Mouse (Mus musculus): Measurements from ENCODE around the gene Fam178b. TPM values are rescaled to one million over a fixed set of nuclear protein-coding genes. Genes with fewer than 3 reads are reported as not detected.
A peak's percentile ranks its signal among the peaks of the same experiment; 100 is the strongest.
"Not testable (repeated sequence)": the region's sequence is repeated elsewhere in the genome, so short reads cannot be mapped to it uniquely, and the experiment has no call there.

The Fam178b gene
- polyA plus RNA-seq, 1 experiment from 2014 or later = 0.59 TPM

GRCm38 (mm10) chr1:36630053-36630739 is 52.8 kb downstream of the Fam178b start:
- Histone ChIP-seq H3K27ac (replicated peaks) (no peak overlapping the region), H3K9ac (ENCODE audit: low read length) (no peak overlapping the region), H3K4me3 (ENCODE audit: low read depth, low read length) (no peak overlapping the region), H3K4me2 (replicated peaks; ENCODE audit: low read depth) (no peak overlapping the region), H3K27me3 (ENCODE audit: control insufficient read depth, insufficient read depth, low read length) (no peaks in the 10 kb centered on the region), H3K9me3 (ENCODE audit: control insufficient read depth, low read length) (no peaks in the 10 kb centered on the region), H3K4me1 (replicated peaks; ENCODE audit: control insufficient read depth, insufficient read depth) (no peaks in the 10 kb centered on the region), H3K36me3 (ENCODE audit: control insufficient read depth, insufficient read depth, low read length) (no peaks in the 10 kb centered on the region)
- DNase-seq (ENCODE audit: low spot score) = no peak
- TF ChIP-seq EP300 (optimal IDR thresholded peaks at IDR 0.05) = no peak
- no peak for TF ChIP-seq CTCF (IDR thresholded peaks at IDR 0.05; ENCODE audit: low read depth)
- WGBS = 66% methylated on average over 3 of the region's 3 CpGs
- ATAC-seq (ENCODE audit: low FRiP score, low TSS enrichment) = no peak

DNA sequence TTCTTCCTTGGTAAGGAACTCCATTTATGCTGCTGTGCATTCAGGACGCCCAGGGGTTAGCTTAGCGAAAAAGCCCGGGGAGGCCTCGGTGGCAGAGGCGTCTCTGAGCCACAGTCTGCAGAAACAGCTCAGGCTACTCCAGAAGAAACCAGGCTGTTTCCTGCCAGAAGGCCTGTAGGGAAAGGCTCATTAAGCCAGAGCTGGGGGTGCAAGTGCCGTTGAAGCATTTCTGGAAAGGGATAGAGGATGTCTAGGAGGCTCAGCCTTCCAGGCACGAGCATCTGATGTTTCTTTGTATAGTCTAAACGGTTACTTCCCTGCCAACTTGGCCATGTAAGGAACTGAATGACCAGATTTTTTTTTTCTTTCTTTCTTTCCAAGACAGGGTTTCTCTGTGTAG is 54.4 kb downstream of the Fam178b start:
- H3K4me1 ChIP-seq (replicated peaks; ENCODE audit: control insufficient read depth, insufficient read depth) = no peaks in the 10 kb centered on the region
- no peak overlapping the region for H3K4me3 ChIP-seq (ENCODE audit: low read depth, low read length)
- ATAC-seq (ENCODE audit: low FRiP score, low TSS enrichment) (no peak), DNase-seq (ENCODE audit: low spot score) (no peak)
- no peaks in the 10 kb centered on the region for H3K36me3 ChIP-seq (ENCODE audit: control insufficient read depth, insufficient read depth, low read length)
- WGBS = 30% methylated on average over 8 of the region's 8 CpGs
- H3K27me3 ChIP-seq (ENCODE audit: control insufficient read depth, insufficient read depth, low read length) = no peaks in the 10 kb centered on the region
- TF ChIP-seq EP300 (optimal IDR thresholded peaks at IDR 0.05) = no peak
- no peaks in the 10 kb centered on the region for H3K9me3 ChIP-seq (ENCODE audit: control insufficient read depth, low read length)
- no peak overlapping the region for H3K4me2 ChIP-seq (replicated peaks; ENCODE audit: low read depth)
- H3K9ac ChIP-seq (ENCODE audit: low read length) = no peak overlapping the region
- H3K27ac ChIP-seq (replicated peaks) = peak overlapping the region; percentile 75

DNA sequence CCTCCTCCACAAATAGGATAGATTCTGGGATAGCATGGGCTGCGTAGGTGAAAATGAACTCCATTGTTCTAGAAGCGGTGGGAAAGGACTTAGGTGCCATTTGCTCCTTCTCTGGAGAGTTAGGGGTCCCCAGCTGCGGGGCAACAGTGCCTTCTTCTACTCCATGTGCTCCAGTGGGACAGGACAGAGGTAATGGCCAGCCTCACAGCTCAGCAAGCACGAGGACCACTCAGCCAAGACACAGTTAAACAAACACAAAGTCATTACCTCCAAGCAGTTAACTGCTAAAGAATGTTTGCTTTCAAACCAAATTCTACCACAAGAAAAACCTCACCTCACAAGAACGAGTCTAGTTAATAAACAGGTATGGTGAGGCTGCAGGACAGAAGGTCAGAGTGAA is 57.5 kb downstream of the Fam178b start:
- WGBS = 61% methylated on average over 5 of the region's 5 CpGs
- Histone ChIP-seq H3K9ac (ENCODE audit: low read length) (no peak overlapping the region), H3K9me3 (ENCODE audit: control insufficient read depth, low read length) (no peaks in the 10 kb centered on the region), H3K4me2 (replicated peaks; ENCODE audit: low read depth) (no peak overlapping the region), H3K36me3 (ENCODE audit: control insufficient read depth, insufficient read depth, low read length) (no peaks in the 10 kb centered on the region), H3K27me3 (ENCODE audit: control insufficient read depth, insufficient read depth, low read length) (no peaks in the 10 kb centered on the region), H3K4me1 (replicated peaks; ENCODE audit: control insufficient read depth, insufficient read depth) (no peaks in the 10 kb centered on the region), H3K27ac (replicated peaks) (no peak overlapping the region), H3K4me3 (ENCODE audit: low read depth, low read length) (no peak overlapping the region)
- no peak for DNase-seq (ENCODE audit: low spot score)
- no peak for TF ChIP-seq CTCF (IDR thresholded peaks at IDR 0.05; ENCODE audit: low read depth)
- TF ChIP-seq EP300 (optimal IDR thresholded peaks at IDR 0.05) = no peak
- ATAC-seq (ENCODE audit: low FRiP score, low TSS enrichment) = no peak

- not testable (repeated sequence) for H3K4me2 ChIP-seq (replicated peaks; ENCODE audit: low read depth)
- TF ChIP-seq CTCF (IDR thresholded peaks at IDR 0.05; ENCODE audit: low read depth) = peak; percentile 60
- WGBS = 88% methylated on average over 5 of the region's 5 CpGs
Measured at GRCm38 (mm10) chr1:36615958-36616357, 67.0 kb downstream of the Fam178b start.

DNA sequence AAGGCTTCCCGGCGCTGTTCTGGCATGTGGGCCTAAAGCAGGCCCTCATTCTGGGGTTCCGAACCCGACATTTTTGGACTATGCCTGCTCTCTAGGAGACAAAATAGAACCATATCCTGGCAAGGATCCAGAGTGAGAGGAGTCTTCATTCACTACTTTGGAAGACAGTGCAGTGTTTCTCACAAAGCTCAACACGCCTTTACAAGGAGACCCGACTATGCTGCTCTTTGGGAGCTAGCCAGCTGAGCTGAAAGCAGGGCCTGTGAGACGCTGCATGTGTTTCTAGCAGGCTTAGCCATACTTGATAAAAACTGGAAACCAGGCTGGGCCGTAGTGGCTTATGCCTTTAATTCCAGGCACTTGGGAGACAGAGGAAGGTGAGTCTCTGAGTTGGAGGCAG is 67.8 kb downstream of the Fam178b start:
- 60% methylated on average over 8 of the region's 8 CpGs for whole genome bisulfite sequencing
- TF ChIP-seq CTCF (IDR thresholded peaks at IDR 0.05; ENCODE audit: low read depth) = no peak
- TF ChIP-seq EP300 (optimal IDR thresholded peaks at IDR 0.05) = no peak
- H3K27me3 ChIP-seq (ENCODE audit: control insufficient read depth, insufficient read depth, low read length) = no peaks in the 10 kb centered on the region
- ATAC-seq (ENCODE audit: low FRiP score, low TSS enrichment) (no peak), DNase-seq (ENCODE audit: low spot score) (no peak)
- H3K4me1 ChIP-seq (replicated peaks; ENCODE audit: control insufficient read depth, insufficient read depth) = no peaks in the 10 kb centered on the region
- H3K27ac ChIP-seq (replicated peaks) = 0 out of 2 replicates have a peak overlapping the region, but pooled peaks have one; percentile 13
- no peak overlapping the region for H3K4me3 ChIP-seq (ENCODE audit: low read depth, low read length)
- no peaks in the 10 kb centered on the region for H3K9me3 ChIP-seq (ENCODE audit: control insufficient read depth, low read length)
- H3K36me3 ChIP-seq (ENCODE audit: control insufficient read depth, insufficient read depth, low read length) = no peaks in the 10 kb centered on the region
- H3K4me2 ChIP-seq (replicated peaks; ENCODE audit: low read depth) = no peak overlapping the region
- H3K9ac ChIP-seq (ENCODE audit: low read length) = no peak overlapping the region

More at GRCm38 (mm10) chr1:36615958-36616357, 67.0 kb downstream of the Fam178b start:
- H3K9ac ChIP-seq (ENCODE audit: low read length); H3K36me3 ChIP-seq (ENCODE audit: control insufficient read depth, insufficient read depth, low read length); H3K9me3 ChIP-seq (ENCODE audit: control insufficient read depth, low read length); H3K4me3 ChIP-seq (ENCODE audit: low read depth, low read length); H3K4me1 ChIP-seq (replicated peaks; ENCODE audit: control insufficient read depth, insufficient read depth); ATAC-seq (ENCODE audit: low FRiP score, low TSS enrichment); DNase-seq (ENCODE audit: low spot score); H3K27ac ChIP-seq (replicated peaks); H3K27me3 ChIP-seq (ENCODE audit: control insufficient read depth, insufficient read depth, low read length): not testable (repeated sequence)

DNA sequence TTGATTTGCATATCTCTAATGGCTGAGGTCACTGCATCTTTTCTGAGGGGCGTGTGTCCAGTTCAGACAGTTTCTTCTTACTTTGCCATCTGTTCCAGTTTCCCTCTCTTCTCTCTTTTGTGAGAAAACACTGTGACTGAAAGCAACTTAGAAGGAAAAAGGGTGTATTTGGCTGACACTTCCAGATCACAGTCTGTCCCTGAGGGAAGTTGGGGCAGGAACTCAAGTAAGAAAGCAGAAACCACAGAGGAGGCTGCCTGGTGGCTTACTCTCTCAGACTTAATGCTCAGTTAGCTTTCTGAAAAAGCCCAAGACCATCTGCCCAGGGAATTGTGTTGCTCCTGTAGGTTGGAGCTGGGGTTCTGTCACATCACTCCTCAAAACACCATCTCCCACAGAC is 68.4 kb downstream of the Fam178b start:
- Histone ChIP-seq H3K9ac (ENCODE audit: low read length) (no peak overlapping the region), H3K4me3 (ENCODE audit: low read depth, low read length) (no peak overlapping the region), H3K4me1 (replicated peaks; ENCODE audit: control insufficient read depth, insufficient read depth) (no peaks in the 10 kb centered on the region), H3K27ac (replicated peaks) (no peak overlapping the region), H3K4me2 (replicated peaks; ENCODE audit: low read depth) (no peak overlapping the region), H3K9me3 (ENCODE audit: control insufficient read depth, low read length) (no peaks in the 10 kb centered on the region), H3K36me3 (ENCODE audit: control insufficient read depth, insufficient read depth, low read length) (no peaks in the 10 kb centered on the region), H3K27me3 (ENCODE audit: control insufficient read depth, insufficient read depth, low read length) (no peaks in the 10 kb centered on the region)
- 84% methylated on average over 1 of the region's 1 CpGs for WGBS
- DNase-seq (ENCODE audit: low spot score) (no peak), ATAC-seq (ENCODE audit: low FRiP score, low TSS enrichment) (no peak)
- TF ChIP-seq EP300 (optimal IDR thresholded peaks at IDR 0.05) = no peak
- TF ChIP-seq CTCF (IDR thresholded peaks at IDR 0.05; ENCODE audit: low read depth) = no peak
